Mouse (Mus musculus): Measurements from ENCODE around the gene Ocel1. TPM values are rescaled to one million over a fixed set of nuclear protein-coding genes. Genes with fewer than 3 reads are reported as not detected.
"Not testable (repeated sequence)": the region's sequence is repeated elsewhere in the genome, so short reads cannot be mapped to it uniquely, and the experiment has no call there.

Ocel1 gene
- 6.6 and 7.4 TPM in 2 replicates for polyA plus RNA-seq (2015; fragmentation: Nextera tagmentation; extraction: Ambion mirVana)

- peaks cover 42% of the 10 kb centered on the region for H3K4me1 ChIP-seq (replicated peaks)
- peak within 1 kb of the TSS; percentile 50 for H3K9ac ChIP-seq
- peaks cover 10% of the 10 kb centered on the region; the same call in 1 of the 2 replicates for H3K36me3 ChIP-seq
- H3K27me3 ChIP-seq: no peaks in the 10 kb centered on the region
- WGBS: 1% methylated on average over 68 of the region's 68 CpGs
- H3K4me3 ChIP-seq: peak within 1 kb of the TSS; percentile 56
- no peaks in the 10 kb centered on the region for H3K9me3 ChIP-seq
- peak; percentile 88 for ATAC-seq (ENCODE audit: low FRiP score, low read depth)
- H3K4me2 ChIP-seq: peak within 1 kb of the TSS; percentile 63
- peak within 1 kb of the TSS; percentile 84 for H3K27ac ChIP-seq (replicated peaks)
Measured at GRCm38 (mm10) chr8:71371236-71371848, at the start of gene Ocel1. Gene Ocel1 (plus strand): TSS chr8:71371298.

- no peak for ATAC-seq (ENCODE audit: low FRiP score, low read depth)
Measured at GRCm38 (mm10) chr8:71322939-71323338, 48.2 kb upstream of the Ocel1 start.

GRCm38 (mm10) chr8:71324848-71325247 is 46.2 kb upstream of the Ocel1 start:
- no peak overlapping the region for H3K9ac ChIP-seq
- no peak overlapping the region for H3K27ac ChIP-seq (replicated peaks)
- H3K4me2 ChIP-seq: no peak overlapping the region
- no peak overlapping the region for H3K4me3 ChIP-seq
- H3K27me3 ChIP-seq: no peaks in the 10 kb centered on the region
- WGBS: 100% methylated on average over 1 of the region's 1 CpGs
- peaks cover 64% of the 10 kb centered on the region for H3K36me3 ChIP-seq
- H3K9me3 ChIP-seq: no peaks in the 10 kb centered on the region
- no peaks in the 10 kb centered on the region for H3K4me1 ChIP-seq (replicated peaks)
- no peak for ATAC-seq (ENCODE audit: low FRiP score, low read depth)

More at GRCm38 (mm10) chr8:71322939-71323338, 48.2 kb upstream of the Ocel1 start:
- H3K36me3 ChIP-seq: peaks cover 51% of the 10 kb centered on the region
- no peaks in the 10 kb centered on the region for H3K27me3 ChIP-seq
- no peak overlapping the region for H3K4me3 ChIP-seq
- no peak overlapping the region for H3K27ac ChIP-seq (replicated peaks)
- 93% methylated on average over 3 of the region's 3 CpGs for WGBS
- H3K9me3 ChIP-seq: no peaks in the 10 kb centered on the region
- H3K4me1 ChIP-seq (replicated peaks): no peaks in the 10 kb centered on the region
- H3K4me2 ChIP-seq: no peak overlapping the region
- no peak overlapping the region for H3K9ac ChIP-seq

DNA sequence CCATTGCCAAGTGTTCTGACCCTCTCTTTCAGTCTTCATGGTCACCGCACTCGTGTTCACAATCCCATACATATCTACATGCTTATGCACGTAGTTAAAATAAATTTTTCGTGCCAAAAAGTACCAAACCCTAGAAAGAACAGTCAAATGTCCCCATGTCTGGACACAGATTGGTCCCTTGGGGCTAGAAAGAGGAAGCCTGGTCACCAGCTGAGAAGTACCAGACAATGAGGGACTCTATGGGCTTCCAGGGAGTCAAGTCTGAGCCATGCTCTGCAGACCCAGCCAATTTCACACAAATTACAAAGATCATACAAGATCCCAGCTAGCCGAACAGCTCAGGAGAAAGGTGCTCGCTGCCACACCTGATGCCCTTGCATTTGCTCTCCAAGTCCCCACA is 33.3 kb upstream of the Ocel1 start:
- not testable (repeated sequence) for ATAC-seq (ENCODE audit: low FRiP score, low read depth); H3K4me3 ChIP-seq; H3K4me2 ChIP-seq; H3K4me1 ChIP-seq (replicated peaks); H3K27me3 ChIP-seq; H3K9ac ChIP-seq; H3K9me3 ChIP-seq; H3K27ac ChIP-seq (replicated peaks)
- H3K36me3 ChIP-seq: peaks cover 39% of the 10 kb centered on the region
- WGBS: 94% methylated on average over 6 of the region's 6 CpGs

DNA sequence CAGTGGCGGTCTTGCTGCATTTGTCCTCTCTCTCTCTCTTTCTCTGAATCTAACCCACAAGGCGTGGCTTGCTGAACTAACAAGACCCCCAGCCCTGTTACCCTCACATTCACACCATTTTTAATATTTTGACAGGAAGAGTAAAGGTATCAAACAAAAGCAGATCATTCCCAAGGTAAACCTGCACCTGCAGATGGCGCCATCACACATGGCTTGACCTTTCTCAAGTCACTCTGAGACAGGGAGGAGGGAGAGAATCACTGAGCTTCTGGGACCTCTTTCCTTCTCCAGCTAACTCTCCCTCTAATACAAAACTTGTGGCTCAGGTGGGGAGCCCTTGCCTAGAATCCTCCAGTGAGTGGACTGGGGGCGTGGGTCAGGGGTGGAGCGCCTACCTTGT is 30.5 kb upstream of the Ocel1 start:
- no peak for ATAC-seq (ENCODE audit: low FRiP score, low read depth)
- H3K27ac ChIP-seq (replicated peaks): no peak overlapping the region
- H3K4me1 ChIP-seq (replicated peaks): no peaks in the 10 kb centered on the region
- no peak overlapping the region for H3K4me3 ChIP-seq
- no peak overlapping the region for H3K4me2 ChIP-seq
- peaks cover 57% of the 10 kb centered on the region for H3K36me3 ChIP-seq
- H3K27me3 ChIP-seq: no peaks in the 10 kb centered on the region
- WGBS: 74% methylated on average over 5 of the region's 5 CpGs
- H3K9me3 ChIP-seq: no peaks in the 10 kb centered on the region
- no peak overlapping the region for H3K9ac ChIP-seq

DNA sequence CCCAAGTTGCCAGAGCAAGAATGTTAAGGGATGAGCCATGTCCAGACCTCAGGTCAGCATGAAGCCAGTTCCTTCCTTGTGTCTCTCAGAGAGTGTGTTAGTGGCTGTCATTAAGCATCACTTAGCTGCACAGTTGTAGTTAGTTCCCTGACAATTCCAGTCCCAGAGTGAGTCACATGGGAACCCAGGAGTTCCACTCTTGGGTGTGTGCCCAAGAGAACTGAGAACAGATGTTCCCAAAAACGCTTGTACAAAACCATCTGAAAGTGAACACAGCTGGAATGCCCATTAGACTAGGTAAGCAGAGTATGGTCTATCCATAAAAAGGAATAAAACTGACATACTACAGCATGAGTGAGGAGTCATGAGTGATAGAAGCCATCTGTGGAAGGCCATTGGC is 24.5 kb upstream of the Ocel1 start:
- Histone ChIP-seq H3K27me3 (no peaks in the 10 kb centered on the region), H3K4me3 (no peak overlapping the region), H3K4me2 (no peak overlapping the region), H3K9ac (no peak overlapping the region), H3K4me1 (replicated peaks) (no peaks in the 10 kb centered on the region), H3K36me3 (peaks cover 87% of the 10 kb centered on the region), H3K9me3 (no peaks in the 10 kb centered on the region), H3K27ac (replicated peaks) (no peak overlapping the region)
- 94% methylated on average over 1 of the region's 1 CpGs for WGBS
- ATAC-seq (ENCODE audit: low FRiP score, low read depth): no peak

DNA sequence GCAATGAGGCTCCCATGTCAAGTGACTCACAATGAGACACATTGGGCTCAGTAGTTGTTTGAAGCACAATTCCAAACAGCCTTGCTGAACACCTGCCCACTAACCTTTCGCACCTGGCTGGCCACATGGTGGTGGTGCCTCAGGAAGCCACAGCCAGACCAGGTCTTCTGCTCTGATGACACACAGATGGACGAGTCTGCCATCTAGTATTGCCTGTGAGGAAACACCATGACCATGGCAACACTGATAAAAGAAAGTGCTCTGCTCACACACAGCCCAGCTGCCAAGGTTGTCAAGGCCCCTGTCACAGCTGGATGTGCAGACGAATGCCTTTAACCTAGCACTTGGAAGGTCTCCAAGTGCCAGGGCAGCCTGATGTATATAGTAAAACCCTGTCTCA is 20.0 kb upstream of the Ocel1 start:
- WGBS: 81% methylated on average over 3 of the region's 3 CpGs
- Histone ChIP-seq H3K27ac (replicated peaks) (no peak overlapping the region), H3K4me1 (replicated peaks) (no peaks in the 10 kb centered on the region), H3K4me2 (no peak overlapping the region), H3K9me3 (no peaks in the 10 kb centered on the region), H3K9ac (no peak overlapping the region), H3K4me3 (no peak overlapping the region), H3K27me3 (no peaks in the 10 kb centered on the region), H3K36me3 (peaks cover 94% of the 10 kb centered on the region)
- ATAC-seq (ENCODE audit: low FRiP score, low read depth): no peak

GRCm38 (mm10) chr8:71351520-71351919 is 19.6 kb upstream of the Ocel1 start:
- 97% methylated on average over 1 of the region's 1 CpGs for WGBS
- Histone ChIP-seq H3K36me3 (peaks cover 94% of the 10 kb centered on the region), H3K4me1 (replicated peaks) (no peaks in the 10 kb centered on the region), H3K9me3 (no peaks in the 10 kb centered on the region), H3K9ac (no peak overlapping the region), H3K27me3 (no peaks in the 10 kb centered on the region), H3K4me3 (no peak overlapping the region), H3K4me2 (no peak overlapping the region), H3K27ac (replicated peaks) (no peak overlapping the region)
- no peak for ATAC-seq (ENCODE audit: low FRiP score, low read depth)

DNA sequence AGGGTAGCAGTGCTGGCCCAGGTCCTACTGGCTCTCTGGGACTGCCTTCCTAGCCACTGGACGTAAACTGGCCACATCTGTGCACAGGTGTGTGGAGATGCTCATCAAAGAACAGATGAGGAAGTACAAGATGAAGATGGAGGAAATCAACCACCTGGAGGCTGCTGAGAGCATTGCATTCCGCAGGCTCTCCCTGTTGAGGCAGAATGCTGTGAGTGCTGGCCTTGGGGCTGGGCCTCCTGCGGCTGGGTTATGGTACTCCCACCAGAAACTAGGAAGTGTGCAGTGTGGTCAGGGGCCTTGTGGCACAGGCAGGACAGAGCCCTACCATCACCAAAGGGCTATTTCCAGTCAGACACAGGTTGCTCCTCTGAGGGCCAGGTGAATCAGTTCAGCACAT is 13.1 kb upstream of the Ocel1 start:
- no peak for ATAC-seq (ENCODE audit: low FRiP score, low read depth)
- H3K36me3 ChIP-seq: peaks cover 56% of the 10 kb centered on the region
- 87% methylated on average over 3 of the region's 3 CpGs for WGBS

DNA sequence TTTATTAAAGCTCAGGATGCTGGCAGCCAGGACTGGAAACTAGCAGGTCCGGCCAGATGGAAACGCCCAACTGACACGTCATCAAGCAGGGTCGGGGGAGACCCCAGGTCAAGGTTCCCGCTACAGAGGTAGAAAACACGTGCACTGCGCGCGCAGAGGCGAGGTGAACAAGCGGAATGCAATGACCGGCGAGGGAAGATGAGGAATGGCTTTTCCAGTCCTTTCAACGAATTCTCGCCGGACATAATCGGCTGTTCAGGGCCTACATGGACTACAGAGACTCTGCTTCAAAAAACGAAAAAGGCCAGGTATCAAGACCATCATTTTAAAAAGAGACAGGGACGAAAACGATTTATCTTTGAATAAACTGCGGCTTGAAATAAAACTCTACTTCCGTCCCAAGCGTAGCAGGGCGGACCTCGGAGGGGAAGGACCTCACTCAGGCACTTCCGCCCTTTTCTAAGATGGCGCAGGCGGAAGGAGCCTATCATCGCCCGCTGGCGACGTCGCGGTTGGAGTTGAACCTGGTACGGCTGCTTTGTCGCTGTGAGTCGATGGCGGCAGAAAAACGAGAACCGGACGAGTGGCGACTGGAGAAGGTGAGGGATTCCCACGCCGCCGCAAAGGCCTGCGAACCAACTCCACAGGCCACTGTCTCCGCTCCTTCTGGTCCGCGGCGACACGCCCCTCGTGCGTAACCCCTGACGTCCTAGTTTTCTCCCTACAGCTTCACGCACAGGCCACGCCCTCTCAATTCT is 4.1 kb upstream of the Ocel1 start, which contains the start of gene Use1:
Gene Use1 (plus strand): TSS at position 78 of the 758 bp plus-strand sequence.
- Histone ChIP-seq H3K27ac (replicated peaks) (peak within 1 kb of the TSS; percentile 97), H3K4me3 (peak within 1 kb of the TSS; percentile 73), H3K4me1 (replicated peaks) (peaks cover 28% of the 10 kb centered on the region), H3K4me2 (peak within 1 kb of the TSS; percentile 80), H3K9ac (peak within 1 kb of the TSS; percentile 70), H3K36me3 (no peaks in the 10 kb centered on the region), H3K9me3 (no peaks in the 10 kb centered on the region), H3K27me3 (no peaks in the 10 kb centered on the region)
- under 1% methylated on average over 56 of the region's 56 CpGs for WGBS
- peak; percentile 83 for ATAC-seq (ENCODE audit: low FRiP score, low read depth)

More for the DNA sequence above, 13.1 kb upstream of the Ocel1 start:
- Histone ChIP-seq H3K27me3 (no peaks in the 10 kb centered on the region), H3K4me2 (no peak overlapping the region), H3K4me1 (replicated peaks) (no peaks in the 10 kb centered on the region), H3K9me3 (no peaks in the 10 kb centered on the region), H3K9ac (no peak overlapping the region), H3K27ac (replicated peaks) (no peak overlapping the region), H3K4me3 (no peak overlapping the region)

GRCm38 (mm10) chr8:71367529-71368176 is 3.4 kb upstream of the Ocel1 start:
- Histone ChIP-seq H3K4me3 (peak overlapping the region; percentile 73), H3K27ac (replicated peaks) (peak overlapping the region; percentile 97), H3K9me3 (no peaks in the 10 kb centered on the region), H3K9ac (peak overlapping the region; percentile 70), H3K27me3 (no peaks in the 10 kb centered on the region), H3K4me1 (replicated peaks) (peaks cover 28% of the 10 kb centered on the region), H3K36me3 (no peaks in the 10 kb centered on the region), H3K4me2 (peak overlapping the region; percentile 80)
- WGBS: 55% methylated on average over 17 of the region's 17 CpGs
- ATAC-seq (ENCODE audit: low FRiP score, low read depth): 0 out of 2 replicates have a peak, but pooled peaks have one; percentile 0

GRCm38 (mm10) chr8:71368366-71368765 is 2.7 kb upstream of the Ocel1 start:
- no peak for ATAC-seq (ENCODE audit: low FRiP score, low read depth)
- Histone ChIP-seq H3K27ac (replicated peaks) (no peak overlapping the region), H3K4me1 (replicated peaks) (peaks cover 28% of the 10 kb centered on the region), H3K9me3 (no peaks in the 10 kb centered on the region), H3K9ac (no peak overlapping the region), H3K4me3 (no peak overlapping the region), H3K36me3 (no peaks in the 10 kb centered on the region), H3K27me3 (no peaks in the 10 kb centered on the region), H3K4me2 (no peak overlapping the region; the same call in 1 of the 2 replicates)

All from hindbrain, embryonic 15.5 days (tissue).